Mouse (Mus musculus) erythroblast, embryonic 14.5 days (primary cell): Measurements from ENCODE around the gene Ptk6. TPM values are rescaled to one million over a fixed set of nuclear protein-coding genes. Genes with fewer than 3 reads are reported as not detected.

ENCODE experiments used
- H3K27me3 ChIP-seq: 2 replicates; pipeline ENCODE4 v1.6.1; 2012; ENCODE audit warnings: inconsistent platforms; ENCODE audit not compliant: control insufficient read depth
- H3K36me3 ChIP-seq: 2 replicates; pipeline ENCODE4 v1.6.1; 2012; ENCODE audit warnings: mild to moderate bottlenecking, inconsistent platforms; ENCODE audit not compliant: control insufficient read depth
- H3K4me1 ChIP-seq: 2 replicates; pipeline ENCODE4 v1.6.1; 2012; ENCODE audit warnings: inconsistent platforms; ENCODE audit not compliant: control insufficient read depth
- H3K4me3 ChIP-seq: replicated peaks from 2 replicates; pipeline ENCODE3; 2012; ENCODE audit warnings: moderate library complexity, mild to moderate bottlenecking, inconsistent platforms
- H3K9me3 ChIP-seq: 2 replicates; pipeline ENCODE4 v1.6.1; 2012; ENCODE audit warnings: low read length, inconsistent platforms, mixed read lengths; ENCODE audit not compliant: control insufficient read depth
- GATA1 ChIP-seq: IDR thresholded peaks from 2 replicates; pipeline ENCODE4 v1.6.1; 2012; ENCODE audit warnings: low read length, inconsistent platforms, mixed read lengths
- TAL1 ChIP-seq: IDR thresholded peaks from 3 replicates; pipeline ENCODE4 v1.6.1; 2012; ENCODE audit warnings: low read length, inconsistent platforms, mixed read lengths
- polyA plus RNA-seq: library from polyadenylated mRNA; stranded (reverse); fragments of >175 nt; gene quantifications from 2 replicates; pipeline ENCODE4 v1.2.3, GENCODE M21; 2012

The Ptk6 gene
- polyA plus RNA-seq, 1 experiment: not detected

DNA sequence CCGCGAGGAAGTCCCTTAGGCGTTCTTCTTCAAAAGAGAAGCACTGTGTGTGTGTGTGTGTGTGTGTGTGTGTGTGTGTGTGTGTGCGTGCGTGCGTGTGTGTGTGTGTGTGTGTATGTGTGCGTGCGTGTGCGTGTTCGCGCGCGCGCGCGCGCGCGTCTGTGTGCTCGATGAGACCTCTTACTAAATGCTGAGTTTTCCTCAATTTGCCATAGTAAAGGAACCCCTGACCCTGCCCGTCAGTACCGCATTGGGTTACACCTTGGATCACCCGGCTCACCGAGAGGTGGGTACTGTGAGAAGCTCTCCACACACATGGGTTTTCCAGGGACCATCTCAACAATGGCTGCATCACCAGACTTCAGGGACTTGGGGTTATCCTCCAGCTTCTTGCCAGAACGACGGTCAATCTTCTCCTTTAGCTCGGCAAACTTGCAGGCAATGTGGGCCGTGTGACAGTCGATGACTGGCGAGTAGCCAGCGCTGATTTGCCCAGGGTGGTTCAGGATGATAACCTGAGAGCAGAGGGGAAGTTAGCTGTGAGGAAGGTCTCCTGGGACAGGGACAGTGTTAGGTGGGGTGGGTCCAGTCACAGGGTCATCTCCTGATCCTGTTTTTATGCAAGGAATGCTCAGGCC is 54.2 kb downstream of the Ptk6 start:
- Histone ChIP-seq H3K36me3 (no peaks in the 10 kb centered on the region), H3K4me3 (no peak overlapping the region), H3K4me1 (peaks cover 2% of the 10 kb centered on the region; the same call in 1 of the 2 replicates), H3K9me3 (no peaks in the 10 kb centered on the region), H3K27me3 (peaks cover 53% of the 10 kb centered on the region)
- TF ChIP-seq TAL1 (no peak), GATA1 (no peak)

DNA sequence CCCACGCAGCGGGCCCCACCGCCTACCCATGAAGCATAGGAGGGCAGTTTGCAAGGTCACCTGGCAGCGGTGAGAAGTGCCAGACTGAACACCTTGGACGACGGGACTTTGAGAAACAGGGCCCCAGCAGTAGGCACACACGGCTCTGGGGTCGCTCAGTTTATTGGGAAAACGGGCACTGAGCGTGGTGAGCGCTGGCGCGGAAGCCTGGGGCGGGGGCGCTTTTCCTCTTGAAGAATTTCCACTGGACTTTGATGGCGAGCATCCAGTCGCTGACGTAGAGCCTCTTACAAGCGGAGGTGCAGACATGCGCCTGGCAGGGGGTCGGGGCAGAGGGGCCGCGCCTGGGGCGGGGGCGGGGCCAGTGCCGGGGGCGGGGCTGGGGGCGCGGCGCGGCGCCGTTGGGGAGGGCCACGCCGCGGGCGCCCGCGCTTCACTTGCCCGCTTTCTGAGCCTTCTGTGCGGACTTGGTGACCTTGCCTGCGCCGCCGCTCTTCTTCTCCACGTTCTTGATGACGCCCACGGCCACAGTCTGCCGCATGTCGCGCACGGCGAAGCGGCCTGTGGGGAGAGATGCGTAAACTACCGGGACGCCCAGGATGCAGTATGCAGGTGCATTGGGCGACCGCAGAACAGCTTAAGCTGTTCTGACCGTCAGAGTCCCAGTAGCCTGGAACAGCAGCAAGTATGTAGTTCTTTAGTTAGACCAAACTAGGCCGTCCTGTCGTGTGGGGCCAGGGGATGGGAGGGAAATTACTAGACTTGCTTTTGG is 54.9 kb downstream of the Ptk6 start:
- Histone ChIP-seq H3K4me1 (peaks cover 2% of the 10 kb centered on the region; the same call in 1 of the 2 replicates), H3K36me3 (no peaks in the 10 kb centered on the region), H3K9me3 (no peaks in the 10 kb centered on the region), H3K27me3 (peaks cover 51% of the 10 kb centered on the region), H3K4me3 (peak overlapping the region; percentile 9)
- TF ChIP-seq GATA1: no peak
- TF ChIP-seq TAL1: no peak

DNA sequence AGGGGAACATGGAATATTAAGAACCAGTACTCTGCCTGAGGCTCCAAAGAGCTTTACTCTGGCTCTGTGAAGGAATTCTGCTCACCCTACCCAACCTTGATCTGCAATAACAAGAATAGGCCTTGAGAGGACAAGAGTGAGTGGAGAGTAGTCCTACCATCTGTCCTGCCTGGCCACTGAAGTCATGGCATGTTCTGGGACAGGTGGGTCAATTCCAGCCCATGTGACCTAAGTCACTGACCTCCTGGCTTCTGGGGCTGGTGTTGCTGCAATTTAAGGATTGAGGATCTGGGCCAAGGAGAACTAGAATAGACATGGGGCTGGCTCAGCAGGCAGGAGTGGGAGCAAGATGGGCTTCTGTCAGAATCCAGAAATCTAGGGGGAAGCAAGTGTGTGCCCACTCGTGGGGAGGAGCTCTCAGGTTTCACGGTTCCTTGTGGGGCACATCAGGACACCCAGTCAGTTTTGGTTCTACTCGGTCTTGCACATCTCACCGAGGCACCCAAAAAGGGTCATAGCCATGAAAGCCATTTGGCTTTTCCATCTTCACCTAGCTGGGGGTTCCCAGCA is 55.5 kb downstream of the Ptk6 start:
- Histone ChIP-seq H3K4me3 (no peak overlapping the region), H3K4me1 (peaks cover 2% of the 10 kb centered on the region; the same call in 1 of the 2 replicates), H3K27me3 (peaks cover 51% of the 10 kb centered on the region), H3K36me3 (no peaks in the 10 kb centered on the region), H3K9me3 (no peaks in the 10 kb centered on the region)
- TF ChIP-seq TAL1: no peak
- TF ChIP-seq GATA1: no peak

DNA sequence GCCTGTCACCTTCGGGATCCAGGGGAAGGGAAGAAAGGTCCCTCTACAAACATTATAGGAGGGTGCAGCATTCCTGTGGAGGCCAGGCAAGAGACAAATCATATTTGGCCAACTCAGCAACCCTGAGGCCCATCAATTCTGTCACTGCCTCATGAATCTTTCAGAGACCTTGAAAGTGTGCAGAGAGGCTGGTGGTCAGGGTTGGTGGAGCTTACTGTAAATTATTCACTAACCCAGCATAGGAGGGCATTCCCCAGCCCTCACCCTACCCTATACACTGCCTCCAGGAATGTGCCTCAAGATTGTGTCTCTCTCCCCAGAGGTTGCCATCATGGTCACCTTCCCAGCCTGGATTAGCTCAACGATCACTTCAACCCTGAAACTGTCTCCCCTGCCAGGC is 57.9 kb downstream of the Ptk6 start:
- no peaks in the 10 kb centered on the region for H3K36me3 ChIP-seq
- no peaks in the 10 kb centered on the region for H3K9me3 ChIP-seq
- peaks cover 38% of the 10 kb centered on the region for H3K27me3 ChIP-seq
- peaks cover 2% of the 10 kb centered on the region; the same call in 1 of the 2 replicates for H3K4me1 ChIP-seq
- TF ChIP-seq TAL1: no peak
- no peak overlapping the region for H3K4me3 ChIP-seq

Other genes starting within 250 kb of the Ptk6 start
- not detected in 2 replicates for gene Nkain4, start 248.1 kb downstream of the Ptk6 start, polyA plus RNA-seq
- gene Arfgap1, start 235.6 kb downstream of the Ptk6 start, polyA plus RNA-seq: 2.5 and 2.9 TPM in 2 replicates
- gene Col20a1, start 216.3 kb downstream of the Ptk6 start, polyA plus RNA-seq: 0.12 and 0.18 TPM in 2 replicates
- not detected in 2 replicates for gene Chrna4, start 159.2 kb downstream of the Ptk6 start, polyA plus RNA-seq
- 0.01 and 0.04 TPM in 2 replicates for gene Kcnq2, start 67.5 kb downstream of the Ptk6 start, polyA plus RNA-seq
- not detected in 2 replicates for gene Eef1a2, start 45.8 kb downstream of the Ptk6 start, polyA plus RNA-seq
- gene Ppdpf, start 15.5 kb downstream of the Ptk6 start, polyA plus RNA-seq: 31.8 and 38.4 TPM in 2 replicates
- gene Srms, start 10.4 kb upstream of the Ptk6 start, polyA plus RNA-seq: 0.03 TPM in 1 of 2 replicates, not detected in the other
- 0.12 and 0.14 TPM in 2 replicates for gene Fndc11, start 17.2 kb upstream of the Ptk6 start, polyA plus RNA-seq
- gene Helz2, start 39.2 kb upstream of the Ptk6 start, polyA plus RNA-seq: 0.10 and 0.17 TPM in 2 replicates
- 1.5 and 2.1 TPM in 2 replicates for gene Gmeb2, start 85.2 kb upstream of the Ptk6 start, polyA plus RNA-seq
- gene Stmn3, start 111.7 kb upstream of the Ptk6 start, polyA plus RNA-seq: not detected in 2 replicates
- gene Rtel1, start 117.0 kb upstream of the Ptk6 start, polyA plus RNA-seq: 0.91 and 1.8 TPM in 2 replicates
- gene Zgpat, start 162.1 kb upstream of the Ptk6 start, polyA plus RNA-seq: 0.94 and 1.1 TPM in 2 replicates
- gene Arfrp1, start 162.6 kb upstream of the Ptk6 start, polyA plus RNA-seq: 0.49 and 1.1 TPM in 2 replicates
- gene Lime1, start 177.3 kb upstream of the Ptk6 start, polyA plus RNA-seq: 3.9 and 4.1 TPM in 2 replicates